Mouse (Mus musculus): ENCODE measurements around the gene Clec2l. TPM values are rescaled to one million over a fixed set of nuclear protein-coding genes. Genes with fewer than 3 reads are reported as not detected.
"Not testable (repeated sequence)": the region's sequence is repeated elsewhere in the genome, so short reads cannot be mapped to it uniquely, and the experiment has no call there.

Gene Clec2l
- total RNA-seq, 2 experiments from 2014 or later = 0.36 to 0.47 TPM

- intact Hi-C loops (cut with DNase I) = no loop called here
- DNase-seq = no peak
These were observed 6.7 kb downstream of the Clec2l start for GRCm38 (mm10) chr6:38669580-38669979.

DNA sequence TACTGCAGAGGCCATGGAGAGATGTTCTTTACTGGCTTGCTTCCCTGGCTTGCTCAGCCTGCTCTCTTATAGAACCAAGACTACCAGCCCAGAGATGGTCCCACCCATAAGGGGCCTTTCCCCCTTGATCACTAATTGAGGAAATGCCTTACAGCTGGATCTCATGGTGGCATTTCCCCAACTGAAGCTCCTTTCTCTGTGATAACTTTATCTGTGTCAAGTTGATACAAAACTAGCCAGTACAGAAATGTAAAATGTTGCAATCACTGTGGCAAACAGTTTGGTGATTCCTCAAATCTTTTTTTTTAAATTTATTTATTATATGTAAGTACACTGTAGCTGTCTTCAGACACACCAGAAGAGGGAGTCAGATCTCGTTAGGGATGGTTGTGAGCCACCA is 7.6 kb downstream of the Clec2l start:
- DNase-seq; intact Hi-C loops (cut with DNase I): not testable (repeated sequence)

- DNase-seq = no peak
- intact Hi-C loops (cut with DNase I) = no loop called here
These were observed 8.4 kb downstream of the Clec2l start for GRCm38 (mm10) chr6:38671270-38671669.

DNA sequence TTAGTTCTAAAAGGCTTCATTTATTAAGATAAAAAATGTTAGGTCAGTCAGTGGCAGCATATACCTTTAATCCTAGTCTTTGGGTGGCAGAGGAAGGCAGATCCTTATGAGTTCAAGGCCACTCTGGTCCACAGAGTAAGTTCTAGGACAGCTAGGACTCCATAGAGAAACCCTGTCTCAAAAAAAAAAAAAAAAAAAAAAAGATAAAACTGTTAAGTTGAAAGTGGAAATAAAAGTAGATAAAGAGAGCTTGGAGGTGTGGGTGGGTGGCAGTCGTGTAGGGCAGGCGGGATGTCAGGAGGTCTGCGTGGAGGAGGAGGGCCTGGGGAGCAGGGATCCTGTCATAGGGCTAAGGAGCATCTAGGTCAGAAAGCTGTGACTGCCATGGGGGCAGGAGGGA is 9.1 kb downstream of the Clec2l start:
- intact Hi-C loops (cut with DNase I) = no loop called here
- DNase-seq = no peak

DNA sequence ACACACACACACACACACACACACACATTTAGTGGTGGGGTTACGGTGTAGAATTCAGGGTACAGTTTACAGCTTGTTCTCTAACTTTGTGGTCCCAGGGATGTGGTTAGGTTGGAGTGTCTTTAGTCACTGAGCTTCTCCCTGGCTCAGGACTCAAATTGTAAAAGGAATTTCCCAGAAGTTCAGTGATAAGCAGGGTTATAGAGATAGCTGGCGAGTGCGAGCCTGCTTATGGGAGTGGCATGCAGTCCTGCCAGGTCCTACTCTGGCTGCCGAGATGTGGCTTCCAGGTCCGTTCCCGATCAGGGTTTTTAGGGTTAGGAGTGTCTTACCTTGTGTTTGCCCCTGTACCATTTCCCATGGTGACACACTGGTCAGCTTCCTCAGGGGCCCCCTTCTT is 13.3 kb downstream of the Clec2l start:
- DNase-seq = peak in 1 of 2 experiments; percentile 1
- intact Hi-C loops (cut with DNase I) = no loop called here

DNA sequence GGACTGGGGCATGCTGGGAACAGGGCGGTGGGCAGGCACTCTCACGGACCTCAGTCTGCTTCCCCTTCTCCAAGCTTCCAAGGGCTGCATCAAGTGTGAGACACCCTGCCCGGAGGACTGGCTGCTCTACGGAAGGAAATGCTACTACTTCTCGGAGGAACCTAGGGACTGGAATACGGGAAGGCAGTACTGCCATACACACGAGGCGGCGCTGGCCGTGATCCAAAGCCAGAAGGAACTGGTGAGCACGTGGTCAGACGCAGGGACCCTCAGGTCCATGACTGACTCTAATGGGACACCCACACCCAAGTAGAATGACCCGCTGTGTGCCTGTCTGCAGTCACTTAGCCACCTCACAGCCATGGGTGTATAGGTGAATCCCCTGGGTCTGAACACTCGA is 13.9 kb downstream of the Clec2l start:
- DNase-seq = peak in 1 of 2 experiments; percentile 3
- intact Hi-C loops (cut with DNase I) = no loop called here

DNA sequence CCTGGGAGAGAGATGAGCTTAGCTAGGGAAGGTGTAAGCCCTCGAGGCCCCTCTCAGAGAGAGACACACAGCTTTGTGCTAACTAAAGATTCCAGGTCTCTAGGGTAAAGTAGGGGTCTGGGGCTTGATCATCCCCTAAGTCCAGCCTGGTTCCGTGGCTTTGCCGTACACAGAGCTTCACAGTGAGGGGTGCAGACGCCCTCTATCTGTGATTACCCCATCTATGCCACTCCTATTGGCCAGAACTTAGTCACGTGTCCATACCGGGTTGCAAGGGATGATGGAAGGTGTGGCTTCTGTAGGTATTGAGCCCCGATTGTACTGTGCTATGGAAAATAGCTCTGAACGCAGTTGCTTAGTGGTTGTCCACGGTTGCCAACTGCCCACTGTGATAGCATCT is 14.8 kb downstream of the Clec2l start:
- intact Hi-C loops (cut with DNase I) = no loop called here
- DNase-seq = no peak

GRCm38 (mm10) chr6:38682532-38682931 is 19.7 kb downstream of the Clec2l start:
- DNase-seq = no peak
- intact Hi-C loops (cut with DNase I) = no loop called here

GRCm38 (mm10) chr6:38687216-38687615 is 24.3 kb downstream of the Clec2l start:
- intact Hi-C loops (cut with DNase I) = no loop called here
- no peak for DNase-seq

DNA sequence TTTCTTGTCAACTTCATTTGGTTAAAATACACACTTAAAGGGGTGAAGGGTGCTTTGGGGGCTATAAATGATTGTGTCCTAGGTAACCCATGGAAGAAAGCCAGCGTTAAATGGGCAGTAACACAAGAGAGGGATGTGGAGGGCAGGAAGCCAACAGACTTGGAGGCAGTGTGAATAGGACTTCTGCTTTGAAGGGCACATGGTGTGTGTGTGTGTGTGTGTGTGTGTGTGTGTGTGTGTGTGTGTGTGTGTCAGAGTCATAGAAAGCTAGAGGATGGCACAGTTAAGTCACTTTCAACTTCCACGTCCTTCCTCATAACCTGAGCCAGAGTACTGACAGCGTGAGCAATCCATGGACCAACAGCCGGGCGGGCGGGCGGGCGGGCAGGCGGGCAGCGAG is 26.0 kb downstream of the Clec2l start:
- intact Hi-C loops (cut with DNase I) = no loop called here
- DNase-seq = no peak

- DNase-seq = no peak
- intact Hi-C loops (cut with DNase I) = no loop called here
These were observed 27.7 kb downstream of the Clec2l start for GRCm38 (mm10) chr6:38690615-38691014.

DNA sequence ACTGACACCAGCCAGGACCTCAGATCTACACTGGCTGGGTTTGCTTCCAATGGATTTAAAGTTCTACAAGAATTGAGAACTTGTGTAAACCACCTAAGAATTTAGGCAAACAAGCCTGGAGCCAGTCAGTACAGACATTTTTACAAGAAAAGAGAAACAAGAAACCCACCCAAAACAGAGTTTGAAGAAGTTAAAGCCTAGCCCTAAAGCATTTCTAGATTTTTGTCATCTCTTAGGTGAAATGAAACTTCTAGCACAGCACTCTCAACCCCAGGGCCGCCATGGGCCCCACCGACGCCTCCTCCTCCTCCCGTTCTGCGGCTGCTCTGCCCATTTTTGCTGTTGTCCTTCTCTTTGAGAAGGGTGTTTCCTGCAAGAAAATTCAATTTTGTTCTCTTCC is 28.2 kb downstream of the Clec2l start:
- intact Hi-C loops (cut with DNase I) = no loop called here
- no peak for DNase-seq

DNA sequence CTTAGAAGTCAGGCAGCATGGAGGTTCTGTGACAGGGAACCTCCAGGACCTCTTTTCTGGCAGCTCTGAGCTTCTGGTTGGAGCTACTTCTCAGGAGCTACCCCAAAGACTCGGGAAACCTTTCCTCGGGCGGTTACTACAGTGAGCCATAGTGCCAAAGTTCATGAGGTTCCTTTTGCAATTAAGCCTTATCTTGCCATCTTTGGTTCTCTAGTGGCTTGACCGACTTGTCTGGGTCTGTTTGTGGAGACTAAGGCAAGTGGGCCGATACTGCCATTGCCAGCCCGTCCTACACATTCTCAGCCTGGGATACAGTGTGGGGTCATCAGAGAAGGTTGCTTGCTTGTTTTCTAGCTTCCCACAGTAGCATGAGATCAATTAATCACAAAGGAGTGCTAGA is 29.7 kb downstream of the Clec2l start:
- no peak for DNase-seq
- intact Hi-C loops (cut with DNase I) = no loop called here

DNA sequence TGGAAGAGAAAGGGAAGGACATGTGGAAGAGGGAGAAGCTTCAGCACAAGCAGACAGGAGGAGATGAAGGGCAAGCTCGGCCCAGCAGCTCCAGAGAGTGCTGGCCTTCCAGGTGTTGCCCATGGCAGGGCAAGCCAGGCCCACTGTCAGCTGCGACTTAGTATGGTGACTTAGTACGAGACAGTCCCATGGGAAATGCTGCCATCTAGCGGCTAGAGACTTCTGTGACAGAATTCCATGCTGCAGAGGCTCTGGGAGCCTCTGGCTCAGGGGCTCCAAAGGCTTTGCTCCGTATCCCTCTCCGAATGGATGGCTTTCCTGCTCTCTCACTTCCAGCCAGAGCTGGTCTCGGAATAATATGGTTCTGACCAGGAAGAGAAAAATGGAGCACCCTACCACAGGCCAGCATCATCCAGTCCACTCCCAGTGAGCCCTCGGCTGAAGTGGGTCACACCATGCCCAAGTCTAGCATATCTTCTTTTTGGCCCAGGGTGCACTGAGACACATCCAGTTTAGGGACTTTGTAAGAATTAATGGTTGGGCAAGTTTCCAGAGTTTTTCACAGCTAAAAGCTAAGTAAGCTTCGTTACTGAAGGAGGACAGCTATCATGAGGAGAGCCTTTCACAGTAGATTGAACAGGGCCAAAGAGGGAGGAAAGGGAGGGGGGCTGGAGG is 32.6 kb downstream of the Clec2l start:
- DNase-seq = peak; percentile 41 to 64
- intact Hi-C loops (cut with DNase I) = loop anchor here (2.0 kb wide), 1 partner anchor 45 kb away; no protein-coding TSS in a partner anchor

DNA sequence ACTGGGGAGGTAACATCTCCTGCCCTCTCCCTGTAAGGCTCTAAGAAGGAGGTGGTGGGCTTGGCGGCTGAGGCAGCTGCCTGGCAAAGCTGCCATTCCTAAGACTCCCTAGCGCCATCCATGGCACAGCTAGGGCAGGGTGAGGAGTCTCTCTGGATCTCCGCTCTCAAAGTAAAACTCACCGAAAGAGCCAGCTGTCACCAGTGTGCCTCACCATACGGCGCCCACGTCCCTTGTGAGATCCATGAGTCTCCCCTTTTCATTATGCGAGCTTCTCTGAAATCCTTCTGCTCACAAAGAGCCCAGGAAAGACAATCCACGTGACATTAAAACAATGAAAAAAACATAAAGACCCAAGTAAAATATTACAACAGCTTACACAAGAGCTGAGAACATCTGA is 33.7 kb downstream of the Clec2l start:
- intact Hi-C loops (cut with DNase I) = no loop called here
- DNase-seq = no peak

GRCm38 (mm10) chr6:38698233-38698889 is 35.5 kb downstream of the Clec2l start:
- intact Hi-C loops (cut with DNase I) = no loop called here
- DNase-seq = no peak

GRCm38 (mm10) chr6:38701421-38701820 is 38.6 kb downstream of the Clec2l start:
- intact Hi-C loops (cut with DNase I) = no loop called here
- no peak for DNase-seq

- no peak for DNase-seq
These were observed 40.0 kb downstream of the Clec2l start for GRCm38 (mm10) chr6:38702810-38703399.

GRCm38 (mm10) chr6:38703526-38703925 is 40.7 kb downstream of the Clec2l start:
- intact Hi-C loops (cut with DNase I) = no loop called here
- no peak for DNase-seq

More at GRCm38 (mm10) chr6:38702810-38703399, 40.0 kb downstream of the Clec2l start:
- intact Hi-C loops (cut with DNase I) = no loop called here

- no peak for DNase-seq
- intact Hi-C loops (cut with DNase I) = no loop called here
These were observed 41.6 kb downstream of the Clec2l start for GRCm38 (mm10) chr6:38704264-38704984.

DNA sequence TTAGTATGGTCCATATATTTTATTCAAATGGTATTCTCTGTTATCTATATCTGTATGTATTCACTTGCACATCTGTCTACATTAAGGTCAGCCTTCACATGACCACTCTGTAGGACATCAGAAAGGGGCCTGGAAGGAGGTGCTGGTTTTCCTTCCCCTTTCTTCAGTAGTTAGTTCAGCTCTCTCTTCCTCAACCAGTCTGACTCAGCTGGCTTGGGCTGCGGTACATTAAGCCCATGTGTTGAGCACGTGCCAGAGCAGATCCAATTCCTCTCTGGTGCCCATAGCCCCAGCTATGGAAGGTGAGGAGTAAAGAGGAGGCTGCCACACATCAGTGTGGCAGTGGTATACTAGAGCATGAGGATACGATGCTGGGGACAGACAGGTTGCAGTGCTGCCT is 47.6 kb downstream of the Clec2l start:
- intact Hi-C loops (cut with DNase I) = no loop called here
- DNase-seq = no peak
